Mouse (Mus musculus) G1E-ER4 (cell line): Measurements from ENCODE around the gene Acvr1b. TPM values are rescaled to one million over a fixed set of nuclear protein-coding genes. Genes with fewer than 3 reads are reported as not detected.

Source experiments
- GATA1 ChIP-seq: IDR thresholded peaks from one replicate; pipeline ENCODE4 v1.8.0; 2012; ENCODE audit warnings: low read length, inconsistent platforms
- polyA plus RNA-seq: library from polyadenylated mRNA; stranded (reverse); fragments of >175 nt; gene quantifications from 2 replicates; pipeline ENCODE4 v1.2.3, GENCODE M21; 2012

The Acvr1b gene
- polyA plus RNA-seq, 1 experiment = not detected

- no peak for TF ChIP-seq GATA1
Observed at GRCm38 (mm10) chr15:101238885-101239511, 65.1 kb downstream of the Acvr1b start.

- no peak for TF ChIP-seq GATA1
Observed at GRCm38 (mm10) chr15:101239821-101240220, 66.0 kb downstream of the Acvr1b start.

- TF ChIP-seq GATA1 = no peak
Observed at GRCm38 (mm10) chr15:101240799-101241204, 66.9 kb downstream of the Acvr1b start.

- TF ChIP-seq GATA1 = no peak
Observed at GRCm38 (mm10) chr15:101241236-101241635, 67.4 kb downstream of the Acvr1b start.

GRCm38 (mm10) chr15:101241853-101242252 is 68.0 kb downstream of the Acvr1b start:
- TF ChIP-seq GATA1 = no peak

- TF ChIP-seq GATA1 = no peak
Observed at GRCm38 (mm10) chr15:101242645-101243044, 68.8 kb downstream of the Acvr1b start.

- no peak for TF ChIP-seq GATA1
Observed at GRCm38 (mm10) chr15:101244012-101244411, 70.1 kb downstream of the Acvr1b start.

GRCm38 (mm10) chr15:101246231-101247154 is 72.6 kb downstream of the Acvr1b start:
- no peak for TF ChIP-seq GATA1

- TF ChIP-seq GATA1 = no peak
Observed at GRCm38 (mm10) chr15:101247155-101247498, 73.3 kb downstream of the Acvr1b start.

GRCm38 (mm10) chr15:101248029-101248710 is 74.3 kb downstream of the Acvr1b start:
- no peak for TF ChIP-seq GATA1

- no peak for TF ChIP-seq GATA1
Observed at GRCm38 (mm10) chr15:101250220-101250800, 76.4 kb downstream of the Acvr1b start.

- no peak for TF ChIP-seq GATA1
Observed at GRCm38 (mm10) chr15:101251930-101252329, 78.1 kb downstream of the Acvr1b start.

- no peak for TF ChIP-seq GATA1
Observed at GRCm38 (mm10) chr15:101252614-101253013, 78.7 kb downstream of the Acvr1b start.

GRCm38 (mm10) chr15:101253563-101253885 is 79.7 kb downstream of the Acvr1b start:
- no peak for TF ChIP-seq GATA1

GRCm38 (mm10) chr15:101253886-101254795 is 80.3 kb downstream of the Acvr1b start, which contains the start of gene Nr4a1:
Gene Nr4a1 (plus strand): TSS chr15:101254269.
- no peak for TF ChIP-seq GATA1
